Mouse (Mus musculus): ENCODE measurements around the gene Rab3ip. TPM values are rescaled to one million over a fixed set of nuclear protein-coding genes. Genes with fewer than 3 reads are reported as not detected.

Gene Rab3ip
- 6.2 and 6.6 TPM in 2 replicates for polyA plus RNA-seq (2012; rRNA removed)
- polyA plus RNA-seq (2014; fragmentation: Nextera tagmentation; extraction: Ambion mirVana) = 7.4 and 7.5 TPM in 2 replicates

DNA sequence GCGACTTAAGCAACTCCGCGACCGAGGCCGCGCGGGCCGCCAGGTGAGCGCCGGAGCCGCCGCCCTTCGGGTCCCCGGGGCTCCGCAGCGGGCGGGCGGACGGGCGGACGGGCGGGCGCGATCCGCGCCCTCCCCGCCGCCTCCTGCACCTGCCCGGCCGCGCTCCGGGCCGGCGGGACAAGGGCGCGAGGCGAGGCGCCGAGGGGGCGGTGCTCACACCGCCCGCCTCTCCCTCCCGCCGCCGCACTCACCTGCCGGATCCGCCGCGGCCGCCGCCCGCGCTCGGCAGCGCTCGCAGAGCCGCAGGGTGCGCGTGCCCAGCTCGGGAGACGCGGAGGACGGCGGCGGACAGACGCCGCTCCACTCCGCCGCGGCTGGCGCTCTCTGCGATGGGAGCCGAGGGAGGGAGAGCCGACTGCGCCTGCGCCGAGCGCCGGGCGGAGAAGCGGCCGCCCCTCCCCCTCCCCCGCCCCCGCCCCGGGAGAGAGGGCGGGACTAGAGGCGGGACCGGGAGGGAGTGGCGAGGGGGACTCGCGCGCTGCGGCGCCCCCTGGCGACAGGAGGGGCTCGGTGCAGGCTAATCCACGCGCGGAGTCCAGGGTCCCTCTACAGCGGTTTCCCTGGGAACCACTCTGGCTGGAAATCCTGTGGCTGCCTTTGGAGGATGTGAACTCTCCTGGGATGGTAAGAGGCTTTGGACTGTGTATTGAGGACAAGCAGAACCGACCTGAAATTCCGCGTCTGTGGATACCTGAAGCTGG, at the start of gene Rab3ip:
Rab3ip (minus strand) TSS at position 761 of the 761 bp plus-strand sequence.
- no peak for TF ChIP-seq EP300 (IDR thresholded peaks at IDR 0.05; ENCODE audit: low read depth)
- TF ChIP-seq CTCF (IDR thresholded peaks at IDR 0.05; ENCODE audit: low read depth) = peak; percentile 92
- Histone ChIP-seq H3K27me3 (ENCODE audit: control insufficient read depth, insufficient read depth, low read length) (no peaks in the 10 kb centered on the region), H3K4me3 (ENCODE audit: insufficient read depth in 1 of 2, low read depth in 2 of 2, low read length in 2 of 2) (peak within 1 kb of the TSS; percentile 80 to 83), H3K27ac (peak within 1 kb of the TSS; percentile 72), H3K9me3 (ENCODE audit: control insufficient read depth, low read length) (no peaks in the 10 kb centered on the region), H3K36me3 (replicated peaks; ENCODE audit: control insufficient read depth, insufficient read depth, low read depth) (no peaks in the 10 kb centered on the region), H3K9ac (replicated peaks) (peak within 1 kb of the TSS; percentile 78), H3K4me2 (ENCODE audit: low read depth) (peak within 1 kb of the TSS; percentile 98), H3K4me1 (replicated peaks; ENCODE audit: control insufficient read depth in 2 of 2, insufficient read depth in 2 of 2, low read length in 1 of 2) (peaks cover 6 to 13% of the 10 kb centered on the region in 2 experiments; a peak in 3 of 4 replicates)
- DNase-seq (ENCODE audit: low read depth in 3 of 3, low spot score in 3 of 3) (peak; percentile 71 to 76 (median 72)), ATAC-seq (ENCODE audit: insufficient read depth) (peak; percentile 92)
- under 1% methylated on average over 84 of the region's 103 CpGs for WGBS (ENCODE audit: insufficient replicate concordance)

DNA sequence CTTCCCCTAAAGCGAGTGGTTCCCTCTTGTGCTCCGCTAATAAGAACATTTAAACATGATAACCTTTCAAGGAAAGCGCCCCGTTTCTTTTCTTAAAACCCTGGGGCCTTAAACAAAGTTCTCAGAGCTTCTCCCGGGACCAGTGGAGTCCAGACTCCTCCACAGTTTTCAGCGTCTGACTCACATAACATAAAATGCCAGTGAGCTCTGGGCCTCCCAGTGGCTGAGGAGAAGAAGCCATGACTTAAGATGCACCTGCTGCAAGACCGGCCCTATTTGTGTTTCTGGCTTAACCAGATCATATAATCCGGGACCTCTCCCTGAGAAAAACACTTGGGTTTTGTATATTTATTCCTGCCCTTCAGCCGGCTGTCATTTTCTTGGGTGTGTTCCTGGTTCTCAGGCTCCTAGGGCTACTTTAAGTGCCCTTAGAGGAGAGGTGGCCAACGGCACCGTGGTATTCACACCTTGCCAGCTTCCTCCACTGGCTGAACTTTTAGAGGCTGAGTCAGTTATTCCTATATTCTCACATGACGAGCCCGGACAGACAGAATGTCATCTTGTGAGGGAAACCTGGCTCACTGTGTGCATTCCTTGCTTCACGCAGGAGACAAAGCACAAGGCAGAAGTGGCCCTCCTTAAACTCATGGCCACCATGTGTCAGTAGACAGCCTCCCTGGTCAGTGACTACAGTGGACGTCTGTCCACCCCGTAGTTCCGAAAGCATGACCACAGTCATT, 48.3 kb upstream of the Rab3ip start:
- no peak for ATAC-seq (ENCODE audit: insufficient read depth)
- Histone ChIP-seq H3K9me3 (ENCODE audit: control insufficient read depth, low read length) (no peaks in the 10 kb centered on the region), H3K27me3 (ENCODE audit: control insufficient read depth, insufficient read depth, low read length) (no peaks in the 10 kb centered on the region), H3K27ac (no peak overlapping the region), H3K9ac (replicated peaks) (no peak overlapping the region), H3K4me2 (ENCODE audit: low read depth) (no peak overlapping the region), H3K4me1 (replicated peaks; ENCODE audit: control insufficient read depth in 2 of 2, insufficient read depth in 2 of 2, low read length in 1 of 2) (no peaks in the 10 kb centered on the region), H3K36me3 (replicated peaks; ENCODE audit: control insufficient read depth, insufficient read depth, low read depth) (no peaks in the 10 kb centered on the region), H3K4me3 (ENCODE audit: insufficient read depth in 1 of 2, low read depth in 2 of 2, low read length in 2 of 2) (no peak overlapping the region)
- TF ChIP-seq EP300 (IDR thresholded peaks at IDR 0.05; ENCODE audit: low read depth) (no peak), CTCF (IDR thresholded peaks at IDR 0.05; ENCODE audit: low read depth) (no peak)
- no peak for DNase-seq (ENCODE audit: low read depth in 3 of 3, low spot score in 3 of 3)
- 73% methylated on average over 17 of the region's 17 CpGs for WGBS (ENCODE audit: insufficient replicate concordance)

DNA sequence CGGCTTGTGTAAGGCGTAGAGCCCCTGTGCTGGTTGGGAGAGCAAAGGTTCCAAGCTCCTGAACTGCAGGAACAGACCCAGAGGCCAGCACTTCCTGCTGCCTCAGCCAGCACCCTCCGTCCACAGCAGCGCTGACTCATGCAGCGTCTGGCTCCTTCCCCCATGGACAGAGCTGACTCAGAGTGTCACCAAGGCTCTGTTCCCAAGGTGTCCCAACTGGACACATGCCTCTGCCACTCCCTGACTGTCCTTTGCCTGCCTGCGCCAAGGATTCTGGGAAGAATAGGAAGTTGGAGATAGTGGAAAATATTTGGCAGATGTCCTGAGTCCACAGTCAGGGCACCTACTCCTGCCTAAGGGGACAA, 45.6 kb upstream of the Rab3ip start:
- no peak overlapping the region for H3K4me3 ChIP-seq (ENCODE audit: insufficient read depth in 1 of 2, low read depth in 2 of 2, low read length in 2 of 2)
- no peaks in the 10 kb centered on the region for H3K36me3 ChIP-seq (replicated peaks; ENCODE audit: control insufficient read depth, insufficient read depth, low read depth)
- H3K4me1 ChIP-seq (replicated peaks; ENCODE audit: control insufficient read depth in 2 of 2, insufficient read depth in 2 of 2, low read length in 1 of 2) = no peaks in the 10 kb centered on the region
- no peak for ATAC-seq (ENCODE audit: insufficient read depth)
- WGBS (ENCODE audit: insufficient replicate concordance) = 25% methylated on average over 6 of the region's 6 CpGs
- no peak overlapping the region for H3K27ac ChIP-seq
- no peak for DNase-seq (ENCODE audit: low read depth in 3 of 3, low spot score in 3 of 3)
- no peak overlapping the region for H3K9ac ChIP-seq (replicated peaks)
- no peak overlapping the region for H3K4me2 ChIP-seq (ENCODE audit: low read depth)
- TF ChIP-seq EP300 (IDR thresholded peaks at IDR 0.05; ENCODE audit: low read depth) (no peak), CTCF (IDR thresholded peaks at IDR 0.05; ENCODE audit: low read depth) (no peak)
- no peaks in the 10 kb centered on the region for H3K27me3 ChIP-seq (ENCODE audit: control insufficient read depth, insufficient read depth, low read length)
- H3K9me3 ChIP-seq (ENCODE audit: control insufficient read depth, low read length) = no peaks in the 10 kb centered on the region

DNA sequence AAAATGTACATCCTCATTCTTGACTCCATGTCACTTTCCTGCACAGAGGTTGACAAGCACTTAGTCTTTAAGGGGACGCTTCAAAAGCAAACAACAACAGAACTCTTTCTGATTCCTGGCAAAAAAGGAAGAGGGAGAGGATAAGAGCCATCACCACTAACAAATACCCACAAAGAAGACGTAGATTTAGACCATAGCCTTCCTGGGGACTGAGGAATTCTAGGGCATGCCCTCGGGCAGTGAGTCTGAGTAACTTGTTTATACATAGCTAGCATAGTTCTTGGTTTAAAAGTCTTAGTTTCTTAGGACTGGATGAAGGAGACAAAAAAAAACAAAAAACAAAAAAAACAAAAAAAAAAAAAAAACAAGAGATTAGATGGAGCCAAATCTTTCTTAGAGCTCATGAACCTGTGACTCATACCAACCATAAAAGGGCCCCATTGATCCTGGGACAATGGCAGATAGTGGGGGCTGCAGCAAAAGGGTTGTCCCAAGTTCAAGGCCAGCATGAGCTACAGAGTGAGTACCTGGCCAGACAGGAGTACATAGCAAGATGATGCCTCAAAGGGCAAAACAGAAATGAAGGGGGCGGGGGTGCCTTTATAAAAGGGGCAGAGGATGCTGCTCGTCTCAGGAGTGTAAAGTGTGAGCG, 45.1 kb upstream of the Rab3ip start:
- no peak overlapping the region for H3K9ac ChIP-seq (replicated peaks)
- H3K27ac ChIP-seq = no peak overlapping the region
- WGBS (ENCODE audit: insufficient replicate concordance) = 45% methylated on average over 6 of the region's 6 CpGs
- ATAC-seq (ENCODE audit: insufficient read depth) (no peak), DNase-seq (ENCODE audit: low read depth in 3 of 3, low spot score in 3 of 3) (no peak)
- no peaks in the 10 kb centered on the region for H3K27me3 ChIP-seq (ENCODE audit: control insufficient read depth, insufficient read depth, low read length)
- H3K36me3 ChIP-seq (replicated peaks; ENCODE audit: control insufficient read depth, insufficient read depth, low read depth) = no peaks in the 10 kb centered on the region
- TF ChIP-seq CTCF (IDR thresholded peaks at IDR 0.05; ENCODE audit: low read depth) = no peak
- H3K4me3 ChIP-seq (ENCODE audit: insufficient read depth in 1 of 2, low read depth in 2 of 2, low read length in 2 of 2) = no peak overlapping the region
- H3K9me3 ChIP-seq (ENCODE audit: control insufficient read depth, low read length) = no peaks in the 10 kb centered on the region
- no peaks in the 10 kb centered on the region for H3K4me1 ChIP-seq (replicated peaks; ENCODE audit: control insufficient read depth in 2 of 2, insufficient read depth in 2 of 2, low read length in 1 of 2)
- H3K4me2 ChIP-seq (ENCODE audit: low read depth) = no peak overlapping the region

DNA sequence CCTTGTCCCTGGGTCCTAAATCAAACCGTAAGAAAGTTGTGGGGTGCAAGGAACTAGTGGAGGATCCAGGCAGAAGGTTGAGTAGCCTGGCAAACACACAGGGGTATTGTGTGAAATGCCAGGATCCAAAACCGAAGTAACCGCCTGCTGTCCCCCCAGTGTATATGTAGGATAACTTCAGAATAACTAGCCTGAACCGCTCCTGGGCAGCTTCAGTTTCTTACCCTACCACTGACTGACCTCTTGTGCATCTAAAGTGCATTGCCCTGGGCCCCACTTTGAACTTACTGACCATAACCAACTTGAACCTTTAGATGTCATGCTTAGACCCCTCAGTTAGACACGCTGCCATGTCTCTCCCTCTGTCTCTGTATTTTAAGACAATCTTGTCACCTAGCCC, 44.6 kb upstream of the Rab3ip start:
- H3K27me3 ChIP-seq (ENCODE audit: control insufficient read depth, insufficient read depth, low read length) = no peaks in the 10 kb centered on the region
- TF ChIP-seq CTCF (IDR thresholded peaks at IDR 0.05; ENCODE audit: low read depth) (no peak), EP300 (IDR thresholded peaks at IDR 0.05; ENCODE audit: low read depth) (no peak)
- DNase-seq (ENCODE audit: low read depth in 3 of 3, low spot score in 3 of 3) (no peak), ATAC-seq (ENCODE audit: insufficient read depth) (no peak)
- no peak overlapping the region for H3K27ac ChIP-seq
- H3K36me3 ChIP-seq (replicated peaks; ENCODE audit: control insufficient read depth, insufficient read depth, low read depth) = no peaks in the 10 kb centered on the region
- H3K9ac ChIP-seq (replicated peaks) = no peak overlapping the region
- no peaks in the 10 kb centered on the region for H3K4me1 ChIP-seq (replicated peaks; ENCODE audit: control insufficient read depth in 2 of 2, insufficient read depth in 2 of 2, low read length in 1 of 2)
- 60% methylated on average over 5 of the region's 5 CpGs for WGBS (ENCODE audit: insufficient replicate concordance)
- H3K4me2 ChIP-seq (ENCODE audit: low read depth) = no peak overlapping the region
- H3K4me3 ChIP-seq (ENCODE audit: insufficient read depth in 1 of 2, low read depth in 2 of 2, low read length in 2 of 2) = no peak overlapping the region
- no peaks in the 10 kb centered on the region for H3K9me3 ChIP-seq (ENCODE audit: control insufficient read depth, low read length)
